Mouse (Mus musculus): Measurements from ENCODE around the gene Foxp1. TPM values are rescaled to one million over a fixed set of nuclear protein-coding genes. Genes with fewer than 3 reads are reported as not detected.

The Foxp1 gene
- polyA plus RNA-seq, 1 experiment from 2014 or later = 52.4 TPM

DNA sequence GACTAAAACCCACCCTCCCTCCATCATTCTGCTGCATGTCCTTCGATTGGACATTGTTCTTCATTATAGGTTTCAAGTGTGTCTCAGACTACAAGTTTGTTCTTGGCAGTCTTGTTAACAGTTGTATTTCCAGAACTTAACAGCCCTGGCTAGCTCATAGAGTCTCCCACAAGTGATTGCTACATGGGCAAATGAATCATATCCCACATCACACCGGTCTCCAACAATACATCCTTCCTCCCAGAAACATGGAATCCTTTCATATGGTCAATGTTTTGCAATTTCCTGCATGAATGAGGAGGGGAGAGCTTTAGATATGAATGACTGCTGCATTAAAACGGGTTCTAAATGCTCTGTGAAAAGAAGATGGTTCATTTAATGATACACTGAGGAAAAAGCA lies 178.7 kb downstream of the Foxp1 start:
- no peak for ATAC-seq (ENCODE audit: low read depth)
- Histone ChIP-seq H3K27ac (ENCODE audit: low read depth, low read length) (no peak overlapping the region), H3K4me2 (ENCODE audit: low read depth, low read length) (no peak overlapping the region), H3K27me3 (ENCODE audit: control insufficient read depth, insufficient read depth, low read length) (no peaks in the 10 kb centered on the region), H3K9me3 (ENCODE audit: control insufficient read depth, low read length) (no peaks in the 10 kb centered on the region), H3K4me1 (ENCODE audit: control insufficient read depth, insufficient read depth, low read length) (peaks cover 8% of the 10 kb centered on the region; the same call in 1 of the 2 replicates), H3K36me3 (ENCODE audit: control insufficient read depth, insufficient read depth, low read length) (no peaks in the 10 kb centered on the region), H3K9ac (replicated peaks; ENCODE audit: low read depth, low read length) (no peak overlapping the region), H3K4me3 (ENCODE audit: low read depth, low read length) (no peak overlapping the region)
- WGBS = 86% methylated on average over 3 of the region's 3 CpGs

DNA sequence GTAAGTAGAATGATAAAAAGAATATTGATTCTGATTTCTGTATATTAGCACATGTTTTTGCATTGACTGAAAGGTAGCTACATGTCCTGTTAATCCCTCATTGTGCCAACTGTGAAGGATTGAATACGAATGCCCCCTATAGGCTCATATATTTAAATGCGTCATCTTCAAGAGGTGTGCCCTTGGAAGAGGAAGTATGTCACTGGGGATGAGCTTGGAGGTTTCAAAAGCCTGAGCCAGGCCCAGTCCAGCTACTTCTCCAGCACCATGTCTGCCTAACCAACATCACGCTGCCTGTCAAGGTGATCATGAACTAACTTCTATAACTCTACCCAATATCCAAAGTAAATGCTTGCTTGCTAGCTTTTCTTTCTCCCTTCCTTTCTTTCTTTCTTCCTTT lies 180.1 kb downstream of the Foxp1 start:
- H3K36me3 ChIP-seq (ENCODE audit: control insufficient read depth, insufficient read depth, low read length) = no peaks in the 10 kb centered on the region
- 95% methylated on average over 3 of the region's 3 CpGs for WGBS

DNA sequence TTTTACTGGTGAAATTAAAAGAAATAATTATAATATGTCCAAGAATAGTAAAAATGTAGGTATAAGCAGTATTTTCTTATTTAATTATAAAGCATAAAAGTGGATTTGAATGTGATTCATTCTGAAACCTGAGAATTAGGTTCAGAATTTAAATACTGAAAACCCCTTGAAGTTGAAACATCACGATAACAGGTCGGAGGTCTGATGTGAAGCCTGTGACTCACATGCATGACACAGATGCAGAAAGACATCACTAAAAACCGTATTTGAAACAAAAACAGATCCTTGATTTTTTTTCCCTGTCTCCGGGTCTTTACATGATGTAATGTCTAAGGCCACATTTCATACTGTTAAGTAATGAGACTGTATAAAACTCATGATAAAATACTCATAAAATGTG lies 181.6 kb downstream of the Foxp1 start:
- Histone ChIP-seq H3K4me3 (ENCODE audit: low read depth, low read length) (no peak overlapping the region), H3K4me1 (ENCODE audit: control insufficient read depth, insufficient read depth, low read length) (peaks cover 7% of the 10 kb centered on the region; the same call in 1 of the 2 replicates), H3K27ac (ENCODE audit: low read depth, low read length) (no peak overlapping the region), H3K36me3 (ENCODE audit: control insufficient read depth, insufficient read depth, low read length) (no peaks in the 10 kb centered on the region), H3K9ac (replicated peaks; ENCODE audit: low read depth, low read length) (no peak overlapping the region), H3K4me2 (ENCODE audit: low read depth, low read length) (no peak overlapping the region), H3K27me3 (ENCODE audit: control insufficient read depth, insufficient read depth, low read length) (no peaks in the 10 kb centered on the region), H3K9me3 (ENCODE audit: control insufficient read depth, low read length) (no peaks in the 10 kb centered on the region)
- WGBS = 85% methylated on average over 4 of the region's 4 CpGs
- ATAC-seq (ENCODE audit: low read depth) = no peak

More for the DNA sequence above, 180.1 kb downstream of the Foxp1 start:
- H3K27ac ChIP-seq (ENCODE audit: low read depth, low read length) = no peak overlapping the region
- H3K9me3 ChIP-seq (ENCODE audit: control insufficient read depth, low read length) = no peaks in the 10 kb centered on the region
- no peak overlapping the region for H3K4me2 ChIP-seq (ENCODE audit: low read depth, low read length)
- no peak overlapping the region for H3K9ac ChIP-seq (replicated peaks; ENCODE audit: low read depth, low read length)
- 0 out of 2 replicates have a peak, but pooled peaks cover 4% of the 10 kb centered on the region for H3K4me1 ChIP-seq (ENCODE audit: control insufficient read depth, insufficient read depth, low read length)
- H3K4me3 ChIP-seq (ENCODE audit: low read depth, low read length) = no peak overlapping the region
- no peaks in the 10 kb centered on the region for H3K27me3 ChIP-seq (ENCODE audit: control insufficient read depth, insufficient read depth, low read length)
- ATAC-seq (ENCODE audit: low read depth) = no peak

DNA sequence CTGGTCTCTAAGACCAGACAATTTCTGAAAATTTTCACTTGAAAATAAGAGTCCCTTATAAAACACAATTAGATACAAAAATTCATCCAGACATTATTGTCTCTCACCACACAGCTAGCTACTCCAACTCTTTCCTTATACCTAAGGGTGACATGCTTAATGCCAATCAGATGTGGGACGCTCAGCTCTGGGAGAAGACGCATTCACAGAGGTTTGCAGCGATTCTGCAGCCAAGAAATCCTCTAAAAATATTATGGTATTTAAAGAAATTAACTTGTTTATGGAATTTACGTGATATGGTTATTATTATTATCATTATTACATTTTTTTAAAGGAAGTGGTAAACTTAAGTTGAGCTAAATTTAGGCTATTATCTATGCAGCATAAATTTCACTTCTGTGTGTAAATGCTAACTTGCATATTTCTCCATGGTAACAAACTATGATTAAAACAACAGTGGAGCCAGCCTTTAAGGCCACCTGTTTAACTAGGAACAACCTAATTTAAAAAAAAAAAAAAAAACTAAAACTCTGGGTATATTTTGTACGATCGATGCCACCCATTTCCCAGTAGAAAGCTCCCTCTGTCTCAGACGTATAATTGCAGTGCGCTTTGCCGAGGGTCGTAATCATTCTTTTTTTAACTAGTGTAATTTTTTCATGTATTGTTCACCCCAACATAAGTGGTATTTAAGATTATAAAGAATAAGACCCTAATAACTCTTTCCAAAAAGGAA lies 182.4 kb downstream of the Foxp1 start:
- ATAC-seq (ENCODE audit: low read depth) = no peak
- no peak overlapping the region for H3K4me3 ChIP-seq (ENCODE audit: low read depth, low read length)
- H3K27ac ChIP-seq (ENCODE audit: low read depth, low read length) = no peak overlapping the region
- H3K9me3 ChIP-seq (ENCODE audit: control insufficient read depth, low read length) = no peaks in the 10 kb centered on the region
- H3K9ac ChIP-seq (replicated peaks; ENCODE audit: low read depth, low read length) = no peak overlapping the region
- no peaks in the 10 kb centered on the region for H3K36me3 ChIP-seq (ENCODE audit: control insufficient read depth, insufficient read depth, low read length)
- whole genome bisulfite sequencing = 81% methylated on average over 10 of the region's 10 CpGs
- H3K4me2 ChIP-seq (ENCODE audit: low read depth, low read length) = no peak overlapping the region
- peaks cover 7% of the 10 kb centered on the region; the same call in 1 of the 2 replicates for H3K4me1 ChIP-seq (ENCODE audit: control insufficient read depth, insufficient read depth, low read length)
- no peaks in the 10 kb centered on the region for H3K27me3 ChIP-seq (ENCODE audit: control insufficient read depth, insufficient read depth, low read length)

DNA sequence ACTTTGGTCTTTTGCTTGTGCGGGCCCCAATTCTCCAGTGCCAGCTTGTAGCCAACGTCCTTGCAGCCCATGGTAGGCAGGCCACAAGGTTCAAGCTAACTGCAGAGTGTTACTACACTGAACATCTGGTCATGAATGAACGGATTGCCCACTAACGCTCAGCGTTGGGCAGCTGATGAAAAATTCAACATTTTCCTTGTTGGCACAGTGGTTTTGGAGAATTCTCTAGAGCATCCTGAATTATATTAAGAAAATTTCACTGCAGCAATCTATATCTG lies 183.2 kb downstream of the Foxp1 start:
- Histone ChIP-seq H3K9ac (replicated peaks; ENCODE audit: low read depth, low read length) (no peak overlapping the region), H3K4me1 (ENCODE audit: control insufficient read depth, insufficient read depth, low read length) (peaks cover 7% of the 10 kb centered on the region; the same call in 1 of the 2 replicates), H3K9me3 (ENCODE audit: control insufficient read depth, low read length) (no peaks in the 10 kb centered on the region), H3K27me3 (ENCODE audit: control insufficient read depth, insufficient read depth, low read length) (no peaks in the 10 kb centered on the region), H3K4me3 (ENCODE audit: low read depth, low read length) (no peak overlapping the region), H3K27ac (ENCODE audit: low read depth, low read length) (no peak overlapping the region), H3K4me2 (ENCODE audit: low read depth, low read length) (no peak overlapping the region), H3K36me3 (ENCODE audit: control insufficient read depth, insufficient read depth, low read length) (no peaks in the 10 kb centered on the region)
- 24% methylated on average over 5 of the region's 5 CpGs for WGBS
- ATAC-seq (ENCODE audit: low read depth) = no peak

DNA sequence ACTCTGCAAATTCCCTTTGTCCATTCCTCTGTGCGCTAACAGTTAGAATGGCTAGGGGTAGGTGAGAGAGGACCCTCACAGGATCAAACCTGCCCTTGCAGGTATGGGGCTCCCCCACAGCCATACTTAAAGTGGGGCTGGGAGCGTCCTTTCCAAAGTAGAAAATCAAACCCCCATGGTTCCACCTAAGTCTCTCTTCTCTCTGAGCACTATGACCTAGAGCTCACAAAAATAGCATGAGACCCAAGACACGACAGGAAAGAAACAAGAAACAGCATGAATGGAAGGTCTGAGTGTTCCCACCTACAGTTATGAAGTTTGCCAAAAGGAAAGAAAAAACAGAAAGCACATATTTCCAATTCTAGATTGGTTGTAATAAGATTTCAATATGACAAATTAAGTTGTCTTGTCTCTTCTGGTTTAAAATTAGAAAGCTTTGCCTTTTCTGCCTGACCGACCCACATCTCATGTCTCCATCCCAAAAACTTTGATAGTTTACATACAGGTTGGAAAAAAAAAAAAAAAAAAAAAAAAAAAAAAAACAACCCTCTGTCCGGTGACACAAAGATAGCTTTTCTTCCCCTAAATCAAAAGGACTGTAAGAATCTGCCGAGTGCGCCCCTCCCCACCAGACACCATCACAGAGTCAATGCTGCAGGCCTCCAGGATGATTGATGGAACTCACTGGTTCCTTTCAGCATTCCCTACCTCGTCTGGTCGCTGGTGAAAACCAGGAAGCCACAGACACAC lies 183.8 kb downstream of the Foxp1 start:
- H3K27ac ChIP-seq (ENCODE audit: low read depth, low read length) = no peak overlapping the region
- H3K9ac ChIP-seq (replicated peaks; ENCODE audit: low read depth, low read length) = no peak overlapping the region
- no peak overlapping the region for H3K4me3 ChIP-seq (ENCODE audit: low read depth, low read length)
- H3K4me1 ChIP-seq (ENCODE audit: control insufficient read depth, insufficient read depth, low read length) = peaks cover 7% of the 10 kb centered on the region; the same call in 1 of the 2 replicates
- no peak for ATAC-seq (ENCODE audit: low read depth)
- H3K4me2 ChIP-seq (ENCODE audit: low read depth, low read length) = no peak overlapping the region
- no peaks in the 10 kb centered on the region for H3K9me3 ChIP-seq (ENCODE audit: control insufficient read depth, low read length)
- no peaks in the 10 kb centered on the region for H3K27me3 ChIP-seq (ENCODE audit: control insufficient read depth, insufficient read depth, low read length)
- WGBS = 37% methylated on average over 9 of the region's 9 CpGs
- H3K36me3 ChIP-seq (ENCODE audit: control insufficient read depth, insufficient read depth, low read length) = no peaks in the 10 kb centered on the region

DNA sequence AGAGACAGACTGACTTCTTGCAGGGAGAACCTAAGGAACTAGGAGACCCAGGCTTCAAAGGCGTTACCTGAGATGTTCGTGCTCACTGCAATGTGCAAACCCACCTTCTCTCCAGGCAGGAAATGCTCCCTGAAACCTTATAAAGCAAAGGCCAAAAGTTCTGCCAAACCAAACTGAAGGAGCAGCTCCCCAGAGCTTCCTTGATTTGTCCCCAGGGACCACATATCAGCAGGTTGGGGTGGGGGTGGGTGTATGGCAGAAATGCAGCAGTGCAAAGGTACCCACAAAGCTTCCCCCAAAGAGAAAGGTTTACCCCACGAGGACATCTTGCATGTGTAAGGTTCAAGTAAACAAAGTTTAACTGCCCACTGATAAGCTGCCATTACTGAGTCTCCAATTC lies 184.3 kb downstream of the Foxp1 start:
- no peak for ATAC-seq (ENCODE audit: low read depth)
- WGBS = 64% methylated on average over 3 of the region's 3 CpGs

DNA sequence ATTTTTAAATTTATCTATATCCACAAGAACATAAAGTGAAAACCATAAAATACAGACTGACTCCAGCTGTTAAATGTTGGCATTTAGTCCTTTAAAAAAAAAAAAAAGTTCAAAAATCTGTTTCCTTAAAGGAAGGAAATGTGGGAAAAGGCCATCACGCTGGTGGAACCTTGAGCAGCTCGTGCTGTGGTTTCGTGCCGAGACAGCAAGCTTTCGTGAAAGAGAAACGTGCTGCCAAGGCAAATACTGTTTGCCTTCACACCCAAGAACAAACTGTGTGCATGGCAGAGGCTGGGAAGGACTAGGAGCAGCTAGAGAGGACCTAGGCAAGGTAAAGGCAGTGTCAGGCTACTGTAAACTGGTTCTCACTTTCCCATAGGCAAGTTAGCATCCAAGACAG lies 184.9 kb downstream of the Foxp1 start:
- Histone ChIP-seq H3K4me2 (ENCODE audit: low read depth, low read length) (no peak overlapping the region), H3K27me3 (ENCODE audit: control insufficient read depth, insufficient read depth, low read length) (no peaks in the 10 kb centered on the region), H3K9me3 (ENCODE audit: control insufficient read depth, low read length) (no peaks in the 10 kb centered on the region), H3K4me1 (ENCODE audit: control insufficient read depth, insufficient read depth, low read length) (peaks cover 7% of the 10 kb centered on the region; the same call in 1 of the 2 replicates), H3K9ac (replicated peaks; ENCODE audit: low read depth, low read length) (no peak overlapping the region), H3K4me3 (ENCODE audit: low read depth, low read length) (no peak overlapping the region), H3K27ac (ENCODE audit: low read depth, low read length) (no peak overlapping the region), H3K36me3 (ENCODE audit: control insufficient read depth, insufficient read depth, low read length) (no peaks in the 10 kb centered on the region)
- ATAC-seq (ENCODE audit: low read depth) = no peak
- WGBS = 64% methylated on average over 6 of the region's 6 CpGs

More for the DNA sequence above, 184.3 kb downstream of the Foxp1 start:
- Histone ChIP-seq H3K27ac (ENCODE audit: low read depth, low read length) (no peak overlapping the region), H3K4me3 (ENCODE audit: low read depth, low read length) (no peak overlapping the region), H3K4me1 (ENCODE audit: control insufficient read depth, insufficient read depth, low read length) (peaks cover 7% of the 10 kb centered on the region; the same call in 1 of the 2 replicates), H3K27me3 (ENCODE audit: control insufficient read depth, insufficient read depth, low read length) (no peaks in the 10 kb centered on the region), H3K4me2 (ENCODE audit: low read depth, low read length) (no peak overlapping the region), H3K36me3 (ENCODE audit: control insufficient read depth, insufficient read depth, low read length) (no peaks in the 10 kb centered on the region), H3K9me3 (ENCODE audit: control insufficient read depth, low read length) (no peaks in the 10 kb centered on the region), H3K9ac (replicated peaks; ENCODE audit: low read depth, low read length) (no peak overlapping the region)

DNA sequence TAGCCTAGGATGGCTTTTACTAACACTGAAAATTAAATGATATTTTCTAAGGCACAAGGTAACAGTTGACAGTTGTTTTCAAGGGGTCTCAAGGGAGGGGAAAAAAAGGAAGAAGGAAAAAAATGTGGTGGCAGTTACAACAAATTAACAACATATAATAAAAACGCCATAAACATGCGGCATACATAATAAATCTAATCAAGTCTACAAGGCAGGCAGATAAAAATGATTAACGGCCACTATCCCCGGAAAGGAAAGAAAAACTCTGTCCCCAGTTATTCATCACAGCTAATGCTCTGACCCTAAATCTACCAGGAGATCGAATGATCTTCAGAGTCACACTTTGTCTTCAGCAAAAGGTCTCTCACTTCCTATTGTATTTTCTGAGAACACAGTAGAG lies 186.3 kb downstream of the Foxp1 start:
- Histone ChIP-seq H3K4me3 (ENCODE audit: low read depth, low read length) (no peak overlapping the region), H3K27ac (ENCODE audit: low read depth, low read length) (no peak overlapping the region), H3K27me3 (ENCODE audit: control insufficient read depth, insufficient read depth, low read length) (no peaks in the 10 kb centered on the region), H3K4me2 (ENCODE audit: low read depth, low read length) (no peak overlapping the region), H3K9me3 (ENCODE audit: control insufficient read depth, low read length) (no peaks in the 10 kb centered on the region), H3K36me3 (ENCODE audit: control insufficient read depth, insufficient read depth, low read length) (no peaks in the 10 kb centered on the region), H3K4me1 (ENCODE audit: control insufficient read depth, insufficient read depth, low read length) (peaks cover 7% of the 10 kb centered on the region; the same call in 1 of the 2 replicates), H3K9ac (replicated peaks; ENCODE audit: low read depth, low read length) (no peak overlapping the region)
- ATAC-seq (ENCODE audit: low read depth) = no peak
- 16% methylated on average over 5 of the region's 5 CpGs for WGBS
